Mouse (Mus musculus): ENCODE measurements at regions not wholly inside any gene's neighbourhood (a gene's known extent, or its start where the extent isn't known, plus 50 kb on each side); places are given as distances from the start of the nearest gene placed in this dataset.

DNA sequence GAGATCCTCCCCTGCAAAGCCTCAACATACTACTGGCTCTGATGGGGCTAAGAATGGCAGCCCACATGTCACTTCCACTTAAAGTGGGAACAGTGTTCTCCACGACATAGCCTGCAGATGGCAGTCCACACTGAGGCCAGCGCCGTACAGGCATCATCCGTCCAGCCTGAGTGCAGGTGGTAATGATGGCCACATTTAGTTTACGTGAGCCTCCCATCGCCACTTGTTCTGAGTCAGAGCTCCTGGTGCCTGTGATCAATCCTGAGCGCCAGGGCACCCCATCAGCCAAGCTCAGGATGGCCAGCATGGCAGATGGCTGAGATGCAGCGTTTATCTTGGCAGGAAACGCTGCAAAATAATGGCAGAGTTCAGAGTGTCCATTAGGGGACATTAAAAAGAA is 159.6 kb downstream of the Adgrd1 start:
- no peaks in the 10 kb centered on the region; the same call in 1 of the 2 replicates for H3K4me1 ChIP-seq (ENCODE audit: control insufficient read depth, insufficient read depth, low read length)
- H3K27ac ChIP-seq (ENCODE audit: low read depth, low read length), result no peak overlapping the region
- no peak overlapping the region for H3K4me2 ChIP-seq
- H3K4me3 ChIP-seq (ENCODE audit: low read depth, low read length), result no peak overlapping the region
- no peaks in the 10 kb centered on the region for H3K36me3 ChIP-seq (ENCODE audit: control insufficient read depth, insufficient read depth, low read length)
- H3K9ac ChIP-seq (ENCODE audit: low read length), result no peak overlapping the region
- whole genome bisulfite sequencing, result 82% methylated on average over 9 of the region's 9 CpGs
- ATAC-seq (ENCODE audit: low FRiP score) (no peak), DNase-seq (ENCODE audit: low spot score, missing footprints) (no peak)
- H3K9me3 ChIP-seq (ENCODE audit: control insufficient read depth, low read length), result no peaks in the 10 kb centered on the region
- no peaks in the 10 kb centered on the region for H3K27me3 ChIP-seq (ENCODE audit: control insufficient read depth, insufficient read depth, low read length)

DNA sequence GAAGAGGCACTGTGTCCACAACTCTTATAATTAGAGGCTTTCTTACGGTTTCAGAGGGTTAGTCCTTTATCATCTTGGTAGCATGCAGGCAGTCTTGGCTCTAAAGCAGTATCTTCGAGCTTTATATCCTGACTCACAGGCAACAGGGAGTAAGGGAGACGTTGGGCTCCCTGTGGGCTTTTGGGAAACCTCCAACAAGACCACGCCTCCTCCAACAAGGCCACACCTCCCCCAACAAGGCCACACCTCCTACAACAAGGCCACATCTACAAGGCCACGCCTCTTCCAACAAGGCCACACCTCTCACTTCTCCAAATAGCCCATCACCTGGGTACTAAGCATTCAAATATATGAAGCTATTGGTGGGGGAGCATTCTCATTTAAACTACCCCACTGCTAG is 160.7 kb downstream of the Adgrd1 start:
- Histone ChIP-seq H3K9me3 (ENCODE audit: control insufficient read depth, low read length) (no peaks in the 10 kb centered on the region), H3K27me3 (ENCODE audit: control insufficient read depth, insufficient read depth, low read length) (no peaks in the 10 kb centered on the region), H3K36me3 (ENCODE audit: control insufficient read depth, insufficient read depth, low read length) (no peaks in the 10 kb centered on the region), H3K4me3 (ENCODE audit: low read depth, low read length) (no peak overlapping the region), H3K4me2 (no peak overlapping the region), H3K4me1 (ENCODE audit: control insufficient read depth, insufficient read depth, low read length) (no peaks in the 10 kb centered on the region; the same call in 1 of the 2 replicates), H3K27ac (ENCODE audit: low read depth, low read length) (no peak overlapping the region), H3K9ac (ENCODE audit: low read length) (no peak overlapping the region)
- 74% methylated on average over 5 of the region's 5 CpGs for WGBS
- DNase-seq (ENCODE audit: low spot score, missing footprints) (no peak), ATAC-seq (ENCODE audit: low FRiP score) (no peak)

DNA sequence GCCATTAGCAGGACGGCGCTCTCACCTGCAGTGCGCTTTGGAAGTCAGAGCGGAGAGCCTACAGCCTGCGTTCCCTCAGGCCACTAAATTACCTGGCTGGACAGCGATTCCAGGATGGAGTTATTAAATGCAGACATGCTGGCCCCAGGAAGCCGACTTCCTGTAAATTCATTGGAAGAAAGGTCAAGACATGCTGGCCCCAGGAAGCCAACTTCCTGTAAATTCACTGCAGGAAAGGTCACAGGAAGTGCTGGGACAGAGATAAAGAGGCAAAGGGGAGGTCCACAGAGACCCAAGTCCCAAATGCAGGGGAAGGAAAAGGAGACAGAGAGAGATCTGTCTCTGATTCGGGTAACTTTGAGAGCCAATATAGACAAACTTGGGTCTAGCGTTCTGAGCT is 164.1 kb downstream of the Adgrd1 start:
- no peak overlapping the region for H3K9ac ChIP-seq (ENCODE audit: low read length)
- DNase-seq (ENCODE audit: low spot score, missing footprints) (no peak), ATAC-seq (ENCODE audit: low FRiP score) (no peak)
- no peaks in the 10 kb centered on the region for H3K9me3 ChIP-seq (ENCODE audit: control insufficient read depth, low read length)
- no peak overlapping the region for H3K4me2 ChIP-seq
- no peaks in the 10 kb centered on the region for H3K36me3 ChIP-seq (ENCODE audit: control insufficient read depth, insufficient read depth, low read length)
- no peak overlapping the region for H3K4me3 ChIP-seq (ENCODE audit: low read depth, low read length)
- WGBS, result 88% methylated on average over 9 of the region's 9 CpGs
- no peak overlapping the region for H3K27ac ChIP-seq (ENCODE audit: low read depth, low read length)
- no peaks in the 10 kb centered on the region; the same call in 1 of the 2 replicates for H3K4me1 ChIP-seq (ENCODE audit: control insufficient read depth, insufficient read depth, low read length)
- H3K27me3 ChIP-seq (ENCODE audit: control insufficient read depth, insufficient read depth, low read length), result no peaks in the 10 kb centered on the region

DNA sequence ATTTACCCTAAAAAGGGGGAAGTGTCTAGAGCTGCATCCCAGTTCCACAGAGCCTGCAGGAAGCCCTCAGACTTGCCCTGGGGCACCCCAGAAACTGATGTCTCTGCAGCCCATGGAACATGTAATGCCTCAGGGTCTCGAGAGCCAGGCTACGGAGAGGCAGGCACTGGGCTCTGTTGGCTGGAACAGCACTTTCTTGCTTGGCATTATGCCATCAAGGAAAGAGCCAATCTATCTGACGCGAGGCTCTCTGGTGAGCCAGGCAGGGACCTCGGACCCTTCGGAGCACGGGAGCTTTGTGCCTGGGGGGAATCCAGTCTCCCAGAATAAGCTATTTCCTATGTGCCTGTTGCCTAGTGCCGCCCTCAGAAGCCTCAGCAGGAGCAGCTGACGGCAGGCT is 166.6 kb downstream of the Adgrd1 start:
- no peaks in the 10 kb centered on the region; the same call in 1 of the 2 replicates for H3K4me1 ChIP-seq (ENCODE audit: control insufficient read depth, insufficient read depth, low read length)
- WGBS, result 74% methylated on average over 9 of the region's 9 CpGs
- ATAC-seq (ENCODE audit: low FRiP score), result no peak

DNA sequence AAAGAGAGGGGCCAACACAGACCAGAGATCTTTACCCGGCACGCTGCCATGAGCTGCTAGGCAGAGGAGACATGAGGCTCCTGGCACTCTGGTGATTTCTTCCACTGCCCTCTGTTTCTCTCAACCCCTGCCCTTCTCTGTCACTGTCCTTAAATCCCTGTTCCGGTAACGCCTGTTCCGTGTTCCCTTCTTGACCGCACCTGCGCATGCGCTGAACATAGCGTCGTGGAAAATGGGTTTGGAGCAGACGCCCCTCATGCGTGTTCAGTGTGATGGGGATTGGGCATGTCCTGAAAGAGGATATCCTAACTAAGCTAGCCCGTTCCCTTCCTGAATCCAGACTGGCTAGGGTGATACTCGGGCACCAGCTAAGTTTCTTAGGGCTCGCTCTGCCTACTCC is 167.8 kb downstream of the Adgrd1 start:
- Histone ChIP-seq H3K4me3 (ENCODE audit: low read depth, low read length) (no peak overlapping the region), H3K4me1 (ENCODE audit: control insufficient read depth, insufficient read depth, low read length) (no peaks in the 10 kb centered on the region), H3K4me2 (no peak overlapping the region), H3K9me3 (ENCODE audit: control insufficient read depth, low read length) (no peaks in the 10 kb centered on the region), H3K27ac (ENCODE audit: low read depth, low read length) (no peak overlapping the region), H3K9ac (ENCODE audit: low read length) (no peak overlapping the region), H3K36me3 (ENCODE audit: control insufficient read depth, insufficient read depth, low read length) (no peaks in the 10 kb centered on the region), H3K27me3 (ENCODE audit: control insufficient read depth, insufficient read depth, low read length) (no peaks in the 10 kb centered on the region)
- ATAC-seq (ENCODE audit: low FRiP score) (no peak), DNase-seq (ENCODE audit: low spot score, missing footprints) (peak; percentile 19)
- 94% methylated on average over 15 of the region's 15 CpGs for WGBS

More for the DNA sequence above, 166.6 kb downstream of the Adgrd1 start:
- Histone ChIP-seq H3K27ac (ENCODE audit: low read depth, low read length) (no peak overlapping the region), H3K9ac (ENCODE audit: low read length) (no peak overlapping the region), H3K36me3 (ENCODE audit: control insufficient read depth, insufficient read depth, low read length) (no peaks in the 10 kb centered on the region), H3K9me3 (ENCODE audit: control insufficient read depth, low read length) (no peaks in the 10 kb centered on the region), H3K4me2 (no peak overlapping the region), H3K27me3 (ENCODE audit: control insufficient read depth, insufficient read depth, low read length) (no peaks in the 10 kb centered on the region), H3K4me3 (ENCODE audit: low read depth, low read length) (no peak overlapping the region)
- peak; percentile 41 for DNase-seq (ENCODE audit: low spot score, missing footprints)

DNA sequence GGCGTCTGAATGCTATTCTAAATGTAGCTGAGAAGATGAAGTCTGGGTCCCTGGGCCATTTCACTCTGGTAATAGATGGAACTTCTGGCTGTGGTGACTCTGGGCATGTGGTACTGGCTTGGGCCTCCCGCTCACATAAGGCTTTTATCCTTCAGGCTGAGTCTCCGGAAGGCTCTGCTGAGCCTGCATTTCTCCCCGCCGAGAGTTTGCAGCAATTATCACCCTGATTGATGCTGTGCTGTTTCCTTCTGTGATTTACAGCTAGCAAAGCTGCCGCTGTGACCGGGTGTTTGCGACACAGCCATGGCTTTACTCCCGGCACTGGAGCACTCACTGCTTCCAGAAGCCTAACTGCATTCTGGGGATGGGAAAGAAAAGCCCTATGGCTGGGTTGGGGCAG is 171.9 kb downstream of the Adgrd1 start:
- no peak overlapping the region for H3K4me2 ChIP-seq
- no peaks in the 10 kb centered on the region for H3K4me1 ChIP-seq (ENCODE audit: control insufficient read depth, insufficient read depth, low read length)
- no peak overlapping the region for H3K4me3 ChIP-seq (ENCODE audit: low read depth, low read length)
- no peak overlapping the region for H3K9ac ChIP-seq (ENCODE audit: low read length)
- no peaks in the 10 kb centered on the region for H3K9me3 ChIP-seq (ENCODE audit: control insufficient read depth, low read length)
- DNase-seq (ENCODE audit: low spot score, missing footprints) (peak; percentile 71), ATAC-seq (ENCODE audit: low FRiP score) (no peak)
- 73% methylated on average over 9 of the region's 9 CpGs for WGBS
- no peaks in the 10 kb centered on the region for H3K36me3 ChIP-seq (ENCODE audit: control insufficient read depth, insufficient read depth, low read length)
- no peak overlapping the region for H3K27ac ChIP-seq (ENCODE audit: low read depth, low read length)
- H3K27me3 ChIP-seq (ENCODE audit: control insufficient read depth, insufficient read depth, low read length), result no peaks in the 10 kb centered on the region

DNA sequence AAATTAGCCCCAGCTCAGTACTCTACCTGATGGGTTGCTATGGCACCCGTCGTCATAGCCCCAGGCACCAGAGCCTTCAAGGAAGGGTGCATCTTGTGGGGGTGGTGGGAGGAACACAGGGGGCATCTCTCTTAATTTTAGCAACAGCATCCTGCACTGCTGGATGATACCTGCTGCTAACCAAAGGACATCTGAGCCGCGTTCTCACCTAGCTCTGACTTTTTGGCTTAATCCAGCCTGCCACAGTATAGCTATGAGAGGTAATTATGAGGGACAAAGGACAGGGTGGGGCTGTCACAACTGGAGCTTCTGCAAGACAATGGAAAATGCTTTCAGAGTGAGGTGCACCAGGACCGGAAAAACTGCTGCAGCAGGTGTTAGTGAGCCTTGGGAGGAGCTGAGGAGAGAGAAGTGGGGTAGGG is 173.5 kb downstream of the Adgrd1 start:
- DNase-seq (ENCODE audit: low spot score, missing footprints), result no peak
- Histone ChIP-seq H3K27me3 (ENCODE audit: control insufficient read depth, insufficient read depth, low read length) (no peaks in the 10 kb centered on the region), H3K4me1 (ENCODE audit: control insufficient read depth, insufficient read depth, low read length) (no peaks in the 10 kb centered on the region), H3K27ac (ENCODE audit: low read depth, low read length) (no peak overlapping the region), H3K4me2 (no peak overlapping the region), H3K4me3 (ENCODE audit: low read depth, low read length) (no peak overlapping the region), H3K36me3 (ENCODE audit: control insufficient read depth, insufficient read depth, low read length) (no peaks in the 10 kb centered on the region), H3K9ac (ENCODE audit: low read length) (no peak overlapping the region), H3K9me3 (ENCODE audit: control insufficient read depth, low read length) (no peaks in the 10 kb centered on the region)
- no peak for ATAC-seq (ENCODE audit: low FRiP score)
- WGBS, result 28% methylated on average over 5 of the region's 5 CpGs

DNA sequence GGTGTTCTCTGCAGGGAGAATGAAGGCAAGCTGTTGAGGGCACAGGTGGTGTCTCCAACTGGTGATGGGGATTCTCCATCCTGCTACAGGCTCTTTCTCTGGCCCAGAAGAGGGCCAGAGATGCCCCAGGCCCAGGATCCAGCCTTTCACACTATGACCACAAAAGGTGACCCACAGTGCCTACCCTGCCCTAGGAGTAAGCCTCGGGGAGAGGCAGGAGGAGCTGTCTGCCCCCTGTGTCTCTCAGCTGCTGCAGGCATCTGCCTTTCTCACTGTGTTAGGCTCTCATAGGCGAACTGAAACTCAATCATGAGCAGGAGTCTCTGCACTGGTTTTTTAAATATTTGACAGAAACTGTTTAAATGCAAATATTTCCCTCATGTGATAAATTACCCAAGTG is 184.9 kb downstream of the Adgrd1 start:
- Histone ChIP-seq H3K27me3 (ENCODE audit: control insufficient read depth, insufficient read depth, low read length) (no peaks in the 10 kb centered on the region), H3K4me3 (ENCODE audit: low read depth, low read length) (no peak overlapping the region), H3K9me3 (ENCODE audit: control insufficient read depth, low read length) (no peaks in the 10 kb centered on the region), H3K4me2 (no peak overlapping the region), H3K4me1 (ENCODE audit: control insufficient read depth, insufficient read depth, low read length) (peaks cover 7% of the 10 kb centered on the region), H3K36me3 (ENCODE audit: control insufficient read depth, insufficient read depth, low read length) (no peaks in the 10 kb centered on the region), H3K9ac (ENCODE audit: low read length) (no peak overlapping the region), H3K27ac (ENCODE audit: low read depth, low read length) (no peak overlapping the region)
- ATAC-seq (ENCODE audit: low FRiP score) (no peak), DNase-seq (ENCODE audit: low spot score, missing footprints) (peak; percentile 72)
- WGBS, result 41% methylated on average over 2 of the region's 2 CpGs

DNA sequence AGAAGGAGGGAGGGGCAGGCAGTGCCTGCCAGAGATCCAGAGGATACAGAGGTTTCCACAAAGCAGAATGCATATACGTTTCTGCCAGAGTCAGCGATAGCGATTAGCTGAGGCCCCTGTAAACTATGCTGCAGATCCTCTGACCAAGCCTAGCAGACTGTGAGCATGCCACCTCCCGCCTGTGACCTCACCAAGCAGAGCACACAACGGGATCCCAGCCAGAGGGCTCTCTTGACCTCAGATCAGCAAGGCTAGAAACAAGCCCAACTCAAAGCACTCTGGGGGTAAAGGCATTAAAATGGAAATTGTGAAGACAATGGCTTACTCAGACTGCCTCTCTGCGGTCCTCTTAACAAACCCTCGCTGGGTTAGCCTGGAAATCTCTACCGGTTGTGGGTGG is 185.6 kb downstream of the Adgrd1 start:
- Histone ChIP-seq H3K4me2 (no peak overlapping the region), H3K9ac (ENCODE audit: low read length) (no peak overlapping the region), H3K27me3 (ENCODE audit: control insufficient read depth, insufficient read depth, low read length) (no peaks in the 10 kb centered on the region), H3K9me3 (ENCODE audit: control insufficient read depth, low read length) (no peaks in the 10 kb centered on the region), H3K36me3 (ENCODE audit: control insufficient read depth, insufficient read depth, low read length) (no peaks in the 10 kb centered on the region), H3K4me1 (ENCODE audit: control insufficient read depth, insufficient read depth, low read length) (peaks cover 7% of the 10 kb centered on the region), H3K27ac (ENCODE audit: low read depth, low read length) (no peak overlapping the region), H3K4me3 (ENCODE audit: low read depth, low read length) (no peak overlapping the region)
- DNase-seq (ENCODE audit: low spot score, missing footprints) (peak; percentile 87), ATAC-seq (ENCODE audit: low FRiP score) (peak; percentile 73; the same call in 1 of the 2 replicates)
- WGBS, result 3% methylated on average over 8 of the region's 8 CpGs

DNA sequence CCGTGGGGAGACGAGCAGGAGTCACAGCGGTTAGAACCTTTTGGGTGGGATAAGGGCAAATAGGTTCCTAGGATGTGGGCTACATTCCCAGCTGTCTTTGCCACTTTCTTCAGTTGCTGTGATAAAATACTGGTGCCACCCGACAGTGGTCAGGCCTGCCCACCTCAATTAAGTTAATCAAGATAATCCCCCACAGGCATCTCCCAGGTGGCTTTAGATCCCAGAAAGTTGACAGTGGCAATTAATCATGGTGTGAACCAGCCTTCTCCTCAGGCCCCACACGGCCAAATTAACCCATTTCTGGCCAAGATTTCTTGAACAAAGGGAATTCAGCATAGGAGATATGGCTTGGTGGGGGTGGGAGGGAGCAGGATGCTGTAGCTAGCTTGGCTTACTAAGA is 186.3 kb downstream of the Adgrd1 start:
- Histone ChIP-seq H3K4me2 (no peak overlapping the region), H3K9me3 (ENCODE audit: control insufficient read depth, low read length) (no peaks in the 10 kb centered on the region), H3K27me3 (ENCODE audit: control insufficient read depth, insufficient read depth, low read length) (no peaks in the 10 kb centered on the region), H3K9ac (ENCODE audit: low read length) (no peak overlapping the region), H3K4me3 (ENCODE audit: low read depth, low read length) (no peak overlapping the region), H3K36me3 (ENCODE audit: control insufficient read depth, insufficient read depth, low read length) (no peaks in the 10 kb centered on the region), H3K4me1 (ENCODE audit: control insufficient read depth, insufficient read depth, low read length) (peaks cover 7% of the 10 kb centered on the region), H3K27ac (ENCODE audit: low read depth, low read length) (no peak overlapping the region)
- peak; percentile 65 for DNase-seq (ENCODE audit: low spot score, missing footprints)
- ATAC-seq (ENCODE audit: low FRiP score), result no peak
- WGBS, result 27% methylated on average over 5 of the region's 5 CpGs

Measured in midbrain, embryonic 11.5 days (tissue).